Mouse (Mus musculus) gastrocnemius, postnatal 14 days (tissue): ENCODE results near the gene Prkci. TPM values are rescaled to one million over a fixed set of nuclear protein-coding genes. Genes with fewer than 3 reads are reported as not detected.

Source experiments
- DNase-seq: peaks from one replicate; pipeline ENCODE4 v3.0.0; 2021; ENCODE audit warnings: mixed read lengths
- intact Hi-C: fragments of 180-260 bp; cut with DNase I; formaldehyde crosslinking; loops from one replicate; pipeline ENCODE4 v1.15.1; 2025; ENCODE audit warnings: low total_unique reads
- microRNA-seq, 2 experiments: library from miRNA; unstranded; fragments of <30 nt; microRNA quantifications; one replicate each; pipeline ENCODE4 v1.2.0; 2021
- total RNA-seq, 2 experiments: library from RNA; stranded (reverse); gene quantifications; 2 replicates each; pipeline ENCODE4 v1.2.3; 2021

Gene Prkci
- total RNA-seq, 2 experiments from 2014 or later: 5.9 to 6.7 TPM

- intact Hi-C loops: no loop called here
- no peak for DNase-seq
These were observed 103.0 kb downstream of the Prkci start for GRCm38 (mm10) chr3:31098556-31098955.

GRCm38 (mm10) chr3:31100026-31100425 is 104.5 kb downstream of the Prkci start:
- no peak for DNase-seq
- intact Hi-C loops: no loop called here

- intact Hi-C loops: no loop called here
- DNase-seq: no peak
These were observed 105.3 kb downstream of the Prkci start for GRCm38 (mm10) chr3:31100802-31101201.

Small RNAs within 50 kb of the gene (microRNA-seq; reads per million reads assigned to microRNA genes)
- gene Mir7008: 0 to 0.96 reads per million in 2 experiments

Other genes starting within 250 kb of the Prkci start
- gene Samd7, start 249.5 kb upstream of the Prkci start, total RNA-seq: under 1 TPM in 1 of 2 experiments, not detected in 1; 0.06 TPM
- gene Sec62, start 202.9 kb upstream of the Prkci start, total RNA-seq: 10 to 100 TPM; 37.8 to 38.5 TPM
- gene Gpr160, start 139.8 kb upstream of the Prkci start, total RNA-seq: under 1 TPM; 0.51 to 0.53 TPM
- gene Phc3, start 26.3 kb upstream of the Prkci start, total RNA-seq: 10 to 100 TPM; 10.5 to 11.8 TPM
- gene Skil, start 99.3 kb downstream of the Prkci start, total RNA-seq: 10 to 100 TPM; 12.7 TPM
- under 1 TPM; 0.58 to 0.78 TPM for gene Cldn11, start 154.2 kb downstream of the Prkci start, total RNA-seq